Mouse (Mus musculus) ES-CJ7 (cell line): ENCODE measurements around the gene Atp1b1.

ENCODE experiments used
- DNase-seq: peaks from one replicate; pipeline ENCODE4 v3.0.0; 2011; ENCODE audit warnings: low read depth, low spot score

The Atp1b1 gene

GRCm38 (mm10) chr1:164395131-164395780, 62.9 kb downstream of the Atp1b1 start:
- DNase-seq = no peak

DNA sequence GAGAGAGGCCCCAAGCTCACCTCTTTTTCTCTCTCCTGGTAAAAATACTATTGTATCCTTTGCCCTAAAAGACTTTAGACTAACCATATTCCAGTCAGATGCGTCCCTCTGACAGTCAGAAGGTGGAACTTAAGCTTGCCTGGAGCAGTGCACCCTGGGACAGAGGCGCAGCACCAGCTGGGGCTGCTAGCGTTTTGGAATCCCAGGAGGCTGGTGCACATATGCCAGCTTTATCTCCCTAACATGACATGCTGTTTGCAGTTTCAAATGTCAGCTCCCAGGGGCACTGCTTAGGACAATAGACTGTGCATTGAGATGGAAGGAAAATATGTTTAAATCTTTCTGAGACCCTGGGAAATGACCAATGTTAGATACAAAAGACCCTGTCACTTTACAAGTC, 66.0 kb downstream of the Atp1b1 start:
- DNase-seq = no peak

GRCm38 (mm10) chr1:164389743-164390142, 68.4 kb downstream of the Atp1b1 start:
- DNase-seq = no peak
